21 mouse cellular contexts compared by ENCODE assay signal in the genomic region with DNA sequence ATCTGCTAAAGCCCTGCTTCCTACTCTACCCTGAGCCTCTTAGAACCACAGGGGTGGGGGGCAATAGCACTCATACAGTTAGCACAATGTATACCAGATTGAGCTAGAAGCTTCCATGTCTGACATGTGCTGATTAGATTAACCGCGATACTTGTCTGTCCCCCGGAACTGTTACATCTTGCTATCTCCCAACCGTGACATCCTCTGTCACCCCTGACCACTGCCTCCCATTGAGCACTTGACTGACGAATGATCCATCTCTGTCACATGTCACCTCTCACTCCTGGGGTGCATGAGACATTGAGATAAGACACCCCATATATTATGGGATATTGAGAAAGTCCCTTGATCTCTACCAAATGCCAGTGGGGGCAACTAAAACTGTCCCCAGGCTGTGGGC. TPM values are rescaled to one million over a fixed set of nuclear protein-coding genes. Genes with fewer than 3 reads are reported as not detected.
A peak's percentile ranks its signal among the peaks of the same experiment; 100 is the strongest.
DNase-seq lines count a peak whose midpoint lies in the region; ATAC-seq and TF ChIP-seq lines count a peak whose summit lies in the region.
"Had no signal": no experiment of that assay in that cellular context is flagged by ENCODE, and none has a peak within 500 bp of the region (broad histone marks: within the 10 kb centered on the region; RNA-seq: fewer than 3 reads in every experiment).

No protein-coding gene starts in this region.

- H3K27me3 ChIP-seq in liver, embryonic 12.5 days (replicated peaks): peaks cover 7% of the 10 kb centered on the region; the same call in 1 of the 2 replicates
- no peaks in the 10 kb centered on the region for H3K27me3 ChIP-seq in liver, postnatal 0 days (ENCODE audit: insufficient read depth, low read length)
- H3K27me3 ChIP-seq: embryonic facial prominence, embryonic 13.5 days; forebrain, embryonic 13.5 days had no signal

- no peak overlapping the region for H3K9ac ChIP-seq in liver, embryonic 12.5 days
- no peak overlapping the region for H3K9ac ChIP-seq in liver, postnatal 0 days (replicated peaks)
- H3K9ac ChIP-seq: embryonic facial prominence, embryonic 13.5 days; forebrain, embryonic 13.5 days; forebrain, postnatal 0 days; hindbrain, embryonic 13.5 days had no signal

- H3K27ac ChIP-seq in liver, embryonic 12.5 days: no peak overlapping the region
- no peak overlapping the region for H3K27ac ChIP-seq in liver, postnatal 0 days (ENCODE audit: low read depth)
- H3K27ac ChIP-seq: embryonic facial prominence, embryonic 13.5 days; forebrain, embryonic 13.5 days; gastrocnemius, adult 2 months; heart, embryonic 10.5 days; hindbrain, embryonic 13.5 days; hindbrain, postnatal 0 days had no signal

- H3K4me1 ChIP-seq in liver, embryonic 12.5 days: no peaks in the 10 kb centered on the region
- no peaks in the 10 kb centered on the region for H3K4me1 ChIP-seq in liver, postnatal 0 days (ENCODE audit: insufficient read depth)
- H3K4me1 ChIP-seq: forebrain, embryonic 13.5 days; hindbrain, embryonic 13.5 days had no signal

- TF ChIP-seq EP300 in liver, postnatal 0 days (IDR thresholded peaks at IDR 0.05; ENCODE audit: low read depth): 0 out of 2 replicates have a peak, but pooled peaks have one; percentile 14

- no peak for DNase-seq in liver
- DNase-seq in c-Kit-positive CD71-positive TER-119-negative erythroid progenitor cells, embryonic 14.5 days (ENCODE audit: low read depth): peak; percentile 8
- DNase-seq in liver, postnatal 0 days: no peak
- no peak for DNase-seq in gastrocnemius, postnatal 10 days
- DNase-seq in kidney, adult 18-20 months: no peak
- no peak for DNase-seq in adrenal gland, adult 18-20 months (ENCODE audit: low spot score in 2 of 2)
- DNase-seq: adrenal gland, postnatal 10 days; cerebellum, adult 11-12 months; cerebellum, adult 9-10 months; cerebellum, postnatal 25 days; forebrain, postnatal 0 days; gastrocnemius, adult 2 months; gastrocnemius, postnatal 36 days; heart, adult 18-20 months; heart, postnatal 10 days had no signal

- WGBS in liver, embryonic 12.5 days (ENCODE audit: insufficient replicate concordance): 30% methylated on average over 5 of the region's 5 CpGs
- WGBS in liver, postnatal 0 days (ENCODE audit: insufficient replicate concordance): 42% methylated on average over 5 of the region's 5 CpGs

- TF ChIP-seq CTCF in liver, postnatal 0 days (IDR thresholded peaks at IDR 0.05; ENCODE audit: low read depth): no peak

- ATAC-seq in liver, embryonic 12.5 days: 0 out of 2 replicates have a peak, but pooled peaks have one; percentile 27
- 0 out of 2 replicates have a peak, but pooled peaks have one; percentile 13 for ATAC-seq in liver, postnatal 0 days
- ATAC-seq: forebrain, embryonic 13.5 days; forebrain, postnatal 0 days; hindbrain, postnatal 0 days had no signal

- no peaks in the 10 kb centered on the region for H3K36me3 ChIP-seq in liver, embryonic 12.5 days
- H3K36me3 ChIP-seq in liver, postnatal 0 days (replicated peaks; ENCODE audit: insufficient read depth, low read length): no peaks in the 10 kb centered on the region
- H3K36me3 ChIP-seq: embryonic facial prominence, embryonic 13.5 days; heart, embryonic 10.5 days; hindbrain, embryonic 13.5 days had no signal

- no peak overlapping the region for H3K4me2 ChIP-seq in liver, embryonic 12.5 days
- H3K4me2 ChIP-seq in liver, postnatal 0 days (ENCODE audit: low read depth, low read length): no peak overlapping the region
- H3K4me2 ChIP-seq: embryonic facial prominence, embryonic 13.5 days; forebrain, embryonic 13.5 days; hindbrain, embryonic 13.5 days had no signal

- no peaks in the 10 kb centered on the region for H3K9me3 ChIP-seq in liver, embryonic 12.5 days (replicated peaks)
- no peaks in the 10 kb centered on the region for H3K9me3 ChIP-seq in liver, postnatal 0 days (ENCODE audit: low read length)
- H3K9me3 ChIP-seq: embryonic facial prominence, embryonic 13.5 days; forebrain, embryonic 13.5 days; heart, embryonic 10.5 days; hindbrain, embryonic 13.5 days had no signal

- H3K4me3 ChIP-seq in liver, embryonic 12.5 days: no peak overlapping the region
- H3K4me3 ChIP-seq in liver, postnatal 0 days (ENCODE audit: low read depth, low read length): no peak overlapping the region
- H3K4me3 ChIP-seq: embryonic facial prominence, embryonic 13.5 days; forebrain, embryonic 13.5 days; gastrocnemius, adult 2 months; heart, embryonic 10.5 days; hindbrain, embryonic 13.5 days had no signal

RNA-seq across cellular contexts. Expression of gene Crispld2, which starts 34.0 kb away (rescaled TPM):
- 1.7 and 2.1 TPM in 2 replicates for polyA plus RNA-seq in liver, embryonic 12.5 days (2016; fragmentation: Nextera tagmentation; extraction: Ambion mirVana)
- 2.1 and 2.5 TPM in 2 replicates for polyA plus RNA-seq in liver, postnatal 0 days (2015; fragmentation: Nextera tagmentation; extraction: Ambion mirVana)
- 1 to 10 TPM; 3.9 to 5.3 TPM for total RNA-seq in gastrocnemius, postnatal 10 days (2021)
- 10 to 100 TPM in 1 of 2 experiments, 1 to 10 TPM in 1; 9.5 to 12.8 TPM for total RNA-seq in adrenal gland, adult 18-20 months (2021)
